Mouse (Mus musculus): ENCODE data around the gene Dnah8. TPM values are rescaled to one million over a fixed set of nuclear protein-coding genes. Genes with fewer than 3 reads are reported as not detected.
A peak's percentile ranks its signal among the peaks of the same experiment; 100 is the strongest.

The Dnah8 gene
- polyA plus RNA-seq, 1 experiment: 10.7 TPM

GRCm38 (mm10) chr17:30609305-30609979, 14.7 kb upstream of the Dnah8 start:
- Histone ChIP-seq H3K27me3 (ENCODE audit: control insufficient read depth, insufficient read depth, low read length) (no peaks in the 10 kb centered on the region), H3K36me3 (ENCODE audit: control insufficient read depth, insufficient read depth, low read length) (no peaks in the 10 kb centered on the region; the same call in 1 of the 2 replicates), H3K27ac (ENCODE audit: insufficient read depth, low read depth, low read length) (peak overlapping the region; percentile 86), H3K4me3 (ENCODE audit: low read depth, low read length) (peak overlapping the region; percentile 57), H3K4me1 (ENCODE audit: control insufficient read depth, insufficient read depth, insufficient read length, low read length) (peaks cover 26% of the 10 kb centered on the region; the same call in 1 of the 2 replicates)
- WGBS: 28% methylated on average over 16 of the region's 16 CpGs
- TF ChIP-seq POLR2A (IDR thresholded peaks at IDR 0.05; ENCODE audit: low read depth, low read length) (0 out of 2 replicates have a peak, but pooled peaks have one; percentile 26), CTCF (IDR thresholded peaks at IDR 0.05; ENCODE audit: extremely low read depth, insufficient read length, insufficient replicate concordance, low read depth, low read length) (no peak)

- 48% methylated on average over 5 of the region's 5 CpGs for WGBS
- H3K4me3 ChIP-seq (ENCODE audit: low read depth, low read length): peak overlapping the region; percentile 57
Observed at GRCm38 (mm10) chr17:30609980-30610307, 14.2 kb upstream of the Dnah8 start.

GRCm38 (mm10) chr17:30610739-30611138, 13.4 kb upstream of the Dnah8 start:
- peak overlapping the region; percentile 64; the same call in 1 of the 2 replicates for H3K27ac ChIP-seq (ENCODE audit: insufficient read depth, low read depth, low read length)
- peaks cover 26% of the 10 kb centered on the region; the same call in 1 of the 2 replicates for H3K4me1 ChIP-seq (ENCODE audit: control insufficient read depth, insufficient read depth, insufficient read length, low read length)
- H3K27me3 ChIP-seq (ENCODE audit: control insufficient read depth, insufficient read depth, low read length): no peaks in the 10 kb centered on the region
- WGBS: 39% methylated on average over 1 of the region's 1 CpGs
- no peaks in the 10 kb centered on the region; the same call in 1 of the 2 replicates for H3K36me3 ChIP-seq (ENCODE audit: control insufficient read depth, insufficient read depth, low read length)
- TF ChIP-seq CTCF (IDR thresholded peaks at IDR 0.05; ENCODE audit: extremely low read depth, insufficient read length, insufficient replicate concordance, low read depth, low read length): no peak
- TF ChIP-seq POLR2A (IDR thresholded peaks at IDR 0.05; ENCODE audit: low read depth, low read length): no peak
- no peak overlapping the region for H3K4me3 ChIP-seq (ENCODE audit: low read depth, low read length)

More at GRCm38 (mm10) chr17:30609980-30610307, 14.2 kb upstream of the Dnah8 start:
- peaks cover 26% of the 10 kb centered on the region; the same call in 1 of the 2 replicates for H3K4me1 ChIP-seq (ENCODE audit: control insufficient read depth, insufficient read depth, insufficient read length, low read length)
- H3K36me3 ChIP-seq (ENCODE audit: control insufficient read depth, insufficient read depth, low read length): no peaks in the 10 kb centered on the region; the same call in 1 of the 2 replicates
- H3K27ac ChIP-seq (ENCODE audit: insufficient read depth, low read depth, low read length): peak overlapping the region; percentile 86
- no peaks in the 10 kb centered on the region for H3K27me3 ChIP-seq (ENCODE audit: control insufficient read depth, insufficient read depth, low read length)
- TF ChIP-seq POLR2A (IDR thresholded peaks at IDR 0.05; ENCODE audit: low read depth, low read length) (no peak), CTCF (IDR thresholded peaks at IDR 0.05; ENCODE audit: extremely low read depth, insufficient read length, insufficient replicate concordance, low read depth, low read length) (no peak)

GRCm38 (mm10) chr17:30611221-30612074, 12.7 kb upstream of the Dnah8 start:
- no peaks in the 10 kb centered on the region for H3K27me3 ChIP-seq (ENCODE audit: control insufficient read depth, insufficient read depth, low read length)
- peaks cover 20% of the 10 kb centered on the region; the same call in 1 of the 2 replicates for H3K4me1 ChIP-seq (ENCODE audit: control insufficient read depth, insufficient read depth, insufficient read length, low read length)
- peak overlapping the region; percentile 64 for H3K27ac ChIP-seq (ENCODE audit: insufficient read depth, low read depth, low read length)
- 11% methylated on average over 18 of the region's 18 CpGs for WGBS
- H3K36me3 ChIP-seq (ENCODE audit: control insufficient read depth, insufficient read depth, low read length): no peaks in the 10 kb centered on the region; the same call in 1 of the 2 replicates
- no peak for TF ChIP-seq CTCF (IDR thresholded peaks at IDR 0.05; ENCODE audit: extremely low read depth, insufficient read length, insufficient replicate concordance, low read depth, low read length)
- TF ChIP-seq POLR2A (IDR thresholded peaks at IDR 0.05; ENCODE audit: low read depth, low read length): no peak
- peak overlapping the region; percentile 76 for H3K4me3 ChIP-seq (ENCODE audit: low read depth, low read length)

GRCm38 (mm10) chr17:30612075-30612859, 11.9 kb upstream of the Dnah8 start:
- peaks cover 18% of the 10 kb centered on the region; the same call in 1 of the 2 replicates for H3K4me1 ChIP-seq (ENCODE audit: control insufficient read depth, insufficient read depth, insufficient read length, low read length)
- H3K27me3 ChIP-seq (ENCODE audit: control insufficient read depth, insufficient read depth, low read length): no peaks in the 10 kb centered on the region
- H3K4me3 ChIP-seq (ENCODE audit: low read depth, low read length): peak overlapping the region; percentile 76
- no peaks in the 10 kb centered on the region; the same call in 1 of the 2 replicates for H3K36me3 ChIP-seq (ENCODE audit: control insufficient read depth, insufficient read depth, low read length)
- peak overlapping the region; percentile 75 for H3K27ac ChIP-seq (ENCODE audit: insufficient read depth, low read depth, low read length)
- WGBS: under 1% methylated on average over 34 of the region's 34 CpGs
- TF ChIP-seq POLR2A (IDR thresholded peaks at IDR 0.05; ENCODE audit: low read depth, low read length): peak; percentile 82
- no peak for TF ChIP-seq CTCF (IDR thresholded peaks at IDR 0.05; ENCODE audit: extremely low read depth, insufficient read length, insufficient replicate concordance, low read depth, low read length)

GRCm38 (mm10) chr17:30613350-30613749, 10.8 kb upstream of the Dnah8 start:
- TF ChIP-seq POLR2A (IDR thresholded peaks at IDR 0.05; ENCODE audit: low read depth, low read length): no peak
- no peak for TF ChIP-seq CTCF (IDR thresholded peaks at IDR 0.05; ENCODE audit: extremely low read depth, insufficient read length, insufficient replicate concordance, low read depth, low read length)
- Histone ChIP-seq H3K27ac (ENCODE audit: insufficient read depth, low read depth, low read length) (no peak overlapping the region), H3K27me3 (ENCODE audit: control insufficient read depth, insufficient read depth, low read length) (no peaks in the 10 kb centered on the region), H3K36me3 (ENCODE audit: control insufficient read depth, insufficient read depth, low read length) (no peaks in the 10 kb centered on the region), H3K4me1 (ENCODE audit: control insufficient read depth, insufficient read depth, insufficient read length, low read length) (peaks cover 8% of the 10 kb centered on the region; the same call in 1 of the 2 replicates), H3K4me3 (ENCODE audit: low read depth, low read length) (no peak overlapping the region)
